Mouse (Mus musculus): ENCODE measurements at regions not wholly inside any gene's neighbourhood (a gene's known extent, or its start where the extent isn't known, plus 50 kb on each side); places are given as distances from the start of the nearest gene placed in this dataset.

DNA sequence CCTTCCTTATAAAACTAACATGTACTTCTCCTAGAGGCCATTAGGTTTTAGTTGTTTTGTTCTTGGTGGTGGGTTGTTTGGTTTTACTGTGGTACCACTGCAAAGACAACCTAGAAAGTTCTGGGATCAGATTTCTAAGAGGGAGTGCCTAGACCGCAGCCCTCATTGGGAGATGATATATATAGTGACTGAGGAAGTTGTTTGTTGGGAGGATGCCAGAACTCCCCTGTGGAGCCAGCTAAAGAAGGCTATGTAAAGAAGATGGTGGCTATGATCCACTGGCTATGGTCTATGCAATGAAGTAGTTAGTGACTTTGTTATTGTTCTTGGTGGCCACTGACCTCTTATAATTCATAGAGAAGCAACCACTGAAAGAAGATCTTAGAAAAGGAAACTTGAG is 283.8 kb upstream of the Kif2a start:
- Histone ChIP-seq H3K4me2 (ENCODE audit: low read depth, low read length, poor library complexity, severe bottlenecking) (no peak overlapping the region), H3K9me3 (ENCODE audit: low read length) (no peaks in the 10 kb centered on the region), H3K4me1 (ENCODE audit: insufficient read depth, low read length) (no peaks in the 10 kb centered on the region), H3K4me3 (ENCODE audit: low read depth, low read length) (no peak overlapping the region), H3K27ac (ENCODE audit: low read depth, low read length) (no peak overlapping the region), H3K36me3 (ENCODE audit: insufficient read depth, low read length) (no peaks in the 10 kb centered on the region), H3K9ac (replicated peaks; ENCODE audit: low read length, poor library complexity, severe bottlenecking) (no peak overlapping the region), H3K27me3 (ENCODE audit: insufficient read depth, low read length) (no peaks in the 10 kb centered on the region)
- no peak for TF ChIP-seq CTCF (IDR thresholded peaks at IDR 0.05)
- DNase-seq (ENCODE audit: low spot score) (no peak), ATAC-seq (ENCODE audit: low FRiP score) (no peak)
- WGBS: 93% methylated on average over 1 of the region's 1 CpGs

DNA sequence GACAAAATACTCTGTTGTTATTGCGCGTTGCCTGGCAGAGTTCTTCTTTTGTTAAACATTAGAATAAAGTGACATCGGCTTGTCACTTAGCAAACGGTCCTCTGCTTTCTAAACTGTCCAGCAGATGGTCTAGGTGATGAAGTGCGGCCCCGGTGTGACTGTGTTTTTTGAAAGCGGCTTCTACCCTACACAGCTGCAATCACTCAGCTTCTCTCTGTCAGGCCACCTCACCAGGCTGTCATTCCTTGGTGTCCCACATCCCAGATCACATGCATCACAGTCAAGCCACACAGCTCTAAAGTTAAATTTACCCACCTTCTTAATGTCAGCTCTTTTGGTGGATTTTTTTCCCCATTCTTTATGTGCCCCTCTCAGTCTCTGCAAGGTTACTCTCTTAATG is 282.0 kb upstream of the Kif2a start:
- no peaks in the 10 kb centered on the region for H3K27me3 ChIP-seq (ENCODE audit: insufficient read depth, low read length)
- H3K36me3 ChIP-seq (ENCODE audit: insufficient read depth, low read length): no peaks in the 10 kb centered on the region
- no peaks in the 10 kb centered on the region for H3K4me1 ChIP-seq (ENCODE audit: insufficient read depth, low read length)
- no peak overlapping the region for H3K4me3 ChIP-seq (ENCODE audit: low read depth, low read length)
- H3K4me2 ChIP-seq (ENCODE audit: low read depth, low read length, poor library complexity, severe bottlenecking): no peak overlapping the region
- ATAC-seq (ENCODE audit: low FRiP score) (no peak), DNase-seq (ENCODE audit: low spot score) (no peak)
- no peak for TF ChIP-seq CTCF (IDR thresholded peaks at IDR 0.05)
- no peak overlapping the region for H3K27ac ChIP-seq (ENCODE audit: low read depth, low read length)
- H3K9ac ChIP-seq (replicated peaks; ENCODE audit: low read length, poor library complexity, severe bottlenecking): no peak overlapping the region
- WGBS: 77% methylated on average over 7 of the region's 7 CpGs
- H3K9me3 ChIP-seq (ENCODE audit: low read length): no peaks in the 10 kb centered on the region

DNA sequence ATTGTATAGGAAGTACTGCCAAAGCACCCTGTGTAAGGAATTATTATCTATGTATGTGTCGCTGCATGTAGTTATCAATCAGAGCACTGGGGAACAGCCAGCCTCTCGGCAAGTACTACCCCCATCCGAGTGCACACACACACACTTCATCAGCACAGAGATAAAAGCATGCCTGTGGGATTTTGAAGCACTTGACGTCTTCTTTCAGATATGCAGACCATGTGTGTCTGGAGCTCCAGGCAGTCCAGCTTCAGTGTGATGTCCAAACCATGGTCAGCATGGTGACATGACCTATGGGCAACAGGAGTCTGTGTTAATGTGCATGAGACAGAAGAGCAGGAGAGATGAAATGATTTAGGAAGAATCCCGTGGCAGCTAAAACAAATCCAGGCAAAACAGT is 281.4 kb upstream of the Kif2a start:
- H3K27ac ChIP-seq (ENCODE audit: low read depth, low read length): no peak overlapping the region
- H3K4me2 ChIP-seq (ENCODE audit: low read depth, low read length, poor library complexity, severe bottlenecking): no peak overlapping the region
- H3K4me3 ChIP-seq (ENCODE audit: low read depth, low read length): no peak overlapping the region
- no peaks in the 10 kb centered on the region for H3K9me3 ChIP-seq (ENCODE audit: low read length)
- no peak for ATAC-seq (ENCODE audit: low FRiP score)
- no peak for TF ChIP-seq CTCF (IDR thresholded peaks at IDR 0.05)
- no peaks in the 10 kb centered on the region for H3K36me3 ChIP-seq (ENCODE audit: insufficient read depth, low read length)
- no peak for DNase-seq (ENCODE audit: low spot score)
- no peaks in the 10 kb centered on the region for H3K4me1 ChIP-seq (ENCODE audit: insufficient read depth, low read length)
- H3K27me3 ChIP-seq (ENCODE audit: insufficient read depth, low read length): no peaks in the 10 kb centered on the region
- H3K9ac ChIP-seq (replicated peaks; ENCODE audit: low read length, poor library complexity, severe bottlenecking): no peak overlapping the region
- 46% methylated on average over 5 of the region's 5 CpGs for WGBS

DNA sequence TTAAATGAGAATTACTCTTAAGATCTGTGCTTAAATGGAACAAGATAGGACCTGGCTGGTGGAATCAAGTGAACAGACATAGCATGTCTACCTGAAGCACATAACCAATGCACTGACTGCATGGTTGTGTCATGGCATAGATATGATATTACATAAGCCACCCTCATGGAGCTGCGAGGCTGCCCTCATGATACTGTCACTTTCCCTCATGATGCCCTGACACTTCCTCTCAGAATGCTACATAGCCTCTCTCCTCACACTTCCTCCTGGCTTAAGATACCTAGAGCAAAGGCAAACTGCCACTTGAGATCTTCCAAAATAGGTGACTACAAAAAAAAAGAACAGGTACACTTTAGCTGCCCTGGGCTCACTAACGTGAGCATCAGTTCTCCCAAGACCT is 278.9 kb upstream of the Kif2a start:
- ATAC-seq (ENCODE audit: low FRiP score): no peak
- H3K36me3 ChIP-seq (ENCODE audit: insufficient read depth, low read length): no peaks in the 10 kb centered on the region
- H3K4me2 ChIP-seq (ENCODE audit: low read depth, low read length, poor library complexity, severe bottlenecking): no peak overlapping the region
- no peak overlapping the region for H3K9ac ChIP-seq (replicated peaks; ENCODE audit: low read length, poor library complexity, severe bottlenecking)
- no peak for DNase-seq (ENCODE audit: low spot score)
- H3K27ac ChIP-seq (ENCODE audit: low read depth, low read length): no peak overlapping the region
- WGBS: 83% methylated on average over 2 of the region's 2 CpGs
- H3K4me3 ChIP-seq (ENCODE audit: low read depth, low read length): no peak overlapping the region
- no peaks in the 10 kb centered on the region for H3K9me3 ChIP-seq (ENCODE audit: low read length)
- no peak for TF ChIP-seq CTCF (IDR thresholded peaks at IDR 0.05)
- no peaks in the 10 kb centered on the region for H3K27me3 ChIP-seq (ENCODE audit: insufficient read depth, low read length)
- H3K4me1 ChIP-seq (ENCODE audit: insufficient read depth, low read length): no peaks in the 10 kb centered on the region

DNA sequence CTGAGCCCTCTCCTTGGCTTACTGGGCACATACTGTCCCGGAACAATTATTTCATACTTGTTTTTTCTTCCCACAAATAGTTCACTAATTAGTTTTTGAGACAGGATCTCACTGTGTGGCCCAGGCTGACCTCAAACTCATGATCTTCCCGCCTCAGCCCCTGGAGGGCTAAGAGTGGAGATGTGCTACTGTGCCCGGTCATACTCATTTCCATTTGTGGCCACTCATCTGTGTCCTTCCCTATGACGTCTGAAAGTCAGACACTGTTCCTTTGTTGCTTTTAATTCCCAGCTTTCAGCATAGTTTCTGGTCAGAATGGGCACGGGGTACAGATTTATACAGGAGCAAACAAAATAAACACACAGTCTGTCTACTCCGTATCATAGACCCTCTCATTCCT is 242.7 kb upstream of the Kif2a start:
- no peak overlapping the region for H3K9ac ChIP-seq (replicated peaks; ENCODE audit: low read length, poor library complexity, severe bottlenecking)
- DNase-seq (ENCODE audit: low spot score) (no peak), ATAC-seq (ENCODE audit: low FRiP score) (no peak)
- H3K4me2 ChIP-seq (ENCODE audit: low read depth, low read length, poor library complexity, severe bottlenecking): no peak overlapping the region
- no peak overlapping the region for H3K27ac ChIP-seq (ENCODE audit: low read depth, low read length)
- TF ChIP-seq CTCF (IDR thresholded peaks at IDR 0.05): no peak
- no peaks in the 10 kb centered on the region for H3K9me3 ChIP-seq (ENCODE audit: low read length)
- no peaks in the 10 kb centered on the region for H3K36me3 ChIP-seq (ENCODE audit: insufficient read depth, low read length)
- no peaks in the 10 kb centered on the region for H3K27me3 ChIP-seq (ENCODE audit: insufficient read depth, low read length)
- H3K4me3 ChIP-seq (ENCODE audit: low read depth, low read length): no peak overlapping the region
- 68% methylated on average over 6 of the region's 6 CpGs for WGBS
- H3K4me1 ChIP-seq (ENCODE audit: insufficient read depth, low read length): no peaks in the 10 kb centered on the region

DNA sequence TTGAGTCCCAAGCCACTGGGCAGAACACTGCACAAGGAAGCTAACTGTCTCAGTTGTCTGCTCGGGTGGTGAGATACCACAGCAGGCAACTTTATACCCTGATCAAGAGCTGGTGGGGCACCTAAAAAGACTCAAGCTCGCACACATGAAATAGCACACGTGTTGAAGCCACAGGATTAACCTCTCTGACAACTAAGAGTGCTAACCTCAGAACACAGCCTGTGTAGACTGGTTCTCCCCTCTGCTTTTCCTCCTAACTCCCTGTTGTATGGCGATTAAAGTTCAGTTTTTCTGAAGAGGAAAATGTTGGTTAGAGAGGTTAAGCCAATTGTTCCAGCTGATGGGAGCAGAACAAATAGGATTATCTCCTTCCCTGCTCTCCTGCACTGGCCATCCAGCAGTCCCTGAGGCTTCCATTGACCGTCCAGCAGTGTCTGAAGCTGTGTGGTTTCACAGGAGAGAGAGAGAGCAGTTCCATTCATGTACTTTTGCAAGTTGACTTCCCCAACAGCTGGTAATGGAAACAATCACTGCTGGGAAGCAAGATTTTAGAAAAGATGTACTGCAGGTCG is 239.6 kb upstream of the Kif2a start:
- H3K27me3 ChIP-seq (ENCODE audit: insufficient read depth, low read length): no peaks in the 10 kb centered on the region
- no peak overlapping the region for H3K4me3 ChIP-seq (ENCODE audit: low read depth, low read length)
- DNase-seq (ENCODE audit: low spot score) (peak; percentile 28), ATAC-seq (ENCODE audit: low FRiP score) (no peak)
- no peaks in the 10 kb centered on the region for H3K4me1 ChIP-seq (ENCODE audit: insufficient read depth, low read length)
- no peak for TF ChIP-seq CTCF (IDR thresholded peaks at IDR 0.05)
- no peaks in the 10 kb centered on the region for H3K9me3 ChIP-seq (ENCODE audit: low read length)
- H3K9ac ChIP-seq (replicated peaks; ENCODE audit: low read length, poor library complexity, severe bottlenecking): no peak overlapping the region
- WGBS: 26% methylated on average over 6 of the region's 6 CpGs
- H3K36me3 ChIP-seq (ENCODE audit: insufficient read depth, low read length): no peaks in the 10 kb centered on the region
- no peak overlapping the region for H3K4me2 ChIP-seq (ENCODE audit: low read depth, low read length, poor library complexity, severe bottlenecking)
- H3K27ac ChIP-seq (ENCODE audit: low read depth, low read length): no peak overlapping the region

All from midbrain, postnatal 0 days (tissue).